Mouse (Mus musculus): ENCODE results near the gene Spcs2.
"Not testable (repeated sequence)": the region's sequence is repeated elsewhere in the genome, so short reads cannot be mapped to it uniquely, and the experiment has no call there.

Spcs2 gene

GRCm38 (mm10) chr7:99824649-99825483, 38.4 kb downstream of the Spcs2 start:
- peak; percentile 38 to 60 for DNase-seq (ENCODE audit: low spot score in 2 of 2)

- no peak for DNase-seq (ENCODE audit: low spot score in 2 of 2)
Measured at GRCm38 (mm10) chr7:99823045-99823663, 40.1 kb downstream of the Spcs2 start.

GRCm38 (mm10) chr7:99822426-99822825, 40.8 kb downstream of the Spcs2 start:
- no peak for DNase-seq (ENCODE audit: low spot score in 2 of 2)

DNA sequence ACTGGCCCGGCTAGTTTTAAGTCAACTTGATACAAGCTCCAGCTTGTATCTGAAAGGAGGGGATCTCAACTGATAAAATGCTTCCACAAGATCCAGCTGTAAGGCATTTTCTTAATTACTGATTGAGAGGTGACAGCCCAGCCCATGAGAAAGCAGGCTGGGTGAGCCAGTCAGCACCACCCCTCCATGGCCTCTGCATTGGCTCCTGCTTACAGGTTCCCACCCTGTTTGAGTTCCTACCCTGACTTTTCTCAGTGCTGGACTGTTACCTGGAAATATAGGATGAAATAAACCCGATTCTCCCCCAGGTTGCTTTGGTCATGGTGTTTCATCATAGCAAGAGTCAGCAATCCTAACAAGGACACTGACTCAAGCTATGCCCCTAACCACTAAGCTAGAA, 41.3 kb downstream of the Spcs2 start:
- no peak for DNase-seq (ENCODE audit: low spot score in 2 of 2)

DNA sequence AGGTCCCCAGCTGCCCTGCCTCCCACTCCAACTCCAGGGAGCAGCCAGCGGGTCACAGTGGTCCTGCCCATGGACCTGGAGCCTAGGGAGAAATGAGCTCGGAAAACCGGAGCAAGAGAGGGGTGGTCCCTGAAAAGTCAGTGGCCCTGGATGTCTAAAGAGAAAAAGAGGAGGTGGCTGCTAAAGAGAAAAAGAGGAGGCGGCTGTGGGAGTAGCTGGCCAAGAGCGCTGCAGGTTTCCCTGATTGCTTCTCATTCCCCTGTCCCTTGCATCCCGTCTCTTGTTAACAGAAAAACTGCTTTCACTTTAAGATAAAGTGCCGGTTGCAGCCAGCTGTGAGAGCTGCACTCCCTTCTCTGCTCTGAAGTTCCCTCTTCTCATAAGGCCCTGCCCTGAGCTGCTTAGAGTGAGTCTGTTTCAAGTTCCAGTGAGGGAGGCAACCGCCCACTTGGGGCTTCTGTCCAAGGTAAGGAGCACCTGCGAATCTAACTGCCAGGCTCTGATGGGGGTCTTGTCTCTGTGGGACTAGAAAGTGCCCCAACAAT, 45.0 kb downstream of the Spcs2 start:
- peak; percentile 71 to 79 for DNase-seq (ENCODE audit: low spot score in 2 of 2)

DNA sequence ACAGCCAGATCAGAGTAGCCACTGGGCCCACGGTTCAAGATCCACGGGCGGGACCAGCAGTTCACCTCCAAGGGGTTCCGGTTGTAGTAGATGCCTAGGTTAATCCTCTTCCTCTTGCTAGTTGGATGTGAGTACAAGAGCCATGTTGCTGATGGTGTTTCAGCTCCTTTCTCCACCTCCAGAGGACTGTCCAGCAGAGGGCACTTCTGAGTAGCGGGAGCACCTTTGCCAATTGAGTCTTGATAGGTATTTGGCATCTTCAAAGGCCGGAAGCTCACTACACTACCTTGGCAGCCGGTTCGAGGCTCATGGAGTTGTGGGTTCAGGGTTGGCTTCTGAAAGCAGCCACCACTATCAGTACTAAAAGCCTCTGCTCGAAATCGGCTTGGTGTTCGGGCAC, 49.9 kb downstream of the Spcs2 start:
- peak in 1 of 2 experiments; percentile 71 for DNase-seq (ENCODE audit: low spot score in 2 of 2)

DNA sequence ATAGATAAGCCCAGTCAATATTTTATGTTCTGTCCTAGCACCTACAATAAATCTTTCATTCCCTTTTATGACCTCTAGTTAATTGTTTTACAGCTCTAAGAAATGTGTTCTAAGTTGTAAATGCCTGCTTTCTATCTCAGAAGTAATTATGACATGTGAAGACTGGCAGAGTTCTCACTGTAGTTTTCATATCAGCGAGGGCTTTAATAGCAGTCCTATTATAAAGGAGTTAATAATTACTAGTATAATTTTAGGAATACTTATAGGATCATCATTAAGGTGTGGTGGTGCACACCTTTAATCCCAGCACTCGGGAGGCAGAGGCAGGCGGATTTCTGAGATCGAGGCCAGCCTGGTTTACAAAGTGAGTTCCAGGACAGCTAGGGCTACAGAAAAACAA, 51.6 kb downstream of the Spcs2 start:
- DNase-seq (ENCODE audit: low spot score in 2 of 2): no peak

DNA sequence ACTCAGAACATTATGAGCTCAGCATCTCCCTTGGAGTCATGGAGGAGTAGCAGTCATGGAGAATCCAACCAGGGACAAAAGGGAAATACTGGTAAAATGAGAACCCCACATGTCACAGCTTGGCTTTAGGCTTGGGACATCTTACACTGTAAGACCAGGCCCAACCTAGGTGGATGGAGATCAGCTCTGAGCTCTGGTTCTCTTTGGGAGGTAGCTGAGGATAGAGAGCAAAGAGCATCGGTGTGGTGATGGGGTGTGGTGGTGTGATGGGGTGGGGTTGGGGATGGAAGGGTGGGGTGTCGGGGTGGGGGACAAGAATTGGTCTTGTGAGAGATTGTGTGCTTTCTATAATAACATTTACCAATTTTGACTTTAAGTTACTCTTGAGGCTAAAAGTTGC, 52.4 kb downstream of the Spcs2 start:
- no peak for DNase-seq (ENCODE audit: low spot score in 2 of 2)

DNA sequence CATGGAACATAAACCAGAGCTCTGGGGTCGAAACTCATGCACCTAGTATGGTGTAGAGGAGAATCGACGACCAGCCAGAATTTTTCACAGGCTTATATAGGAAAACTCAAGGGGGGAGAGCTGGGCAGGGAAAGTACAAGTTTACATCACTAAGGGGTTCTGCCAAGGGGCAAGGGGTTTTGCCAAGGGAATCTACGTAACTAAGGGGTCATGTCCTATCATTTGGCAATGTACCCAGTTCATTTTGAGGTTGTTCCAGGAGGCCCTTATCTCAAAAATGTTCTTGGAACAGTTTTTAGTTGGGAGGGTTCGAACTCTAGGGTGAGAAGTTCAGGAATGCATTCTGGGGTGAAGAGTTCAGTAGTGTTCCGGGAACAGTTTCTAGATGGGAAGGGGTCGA, 56.2 kb downstream of the Spcs2 start:
- DNase-seq (ENCODE audit: low spot score in 2 of 2): not testable (repeated sequence)

GRCm38 (mm10) chr7:99805340-99805739, 57.9 kb downstream of the Spcs2 start:
- DNase-seq (ENCODE audit: low spot score in 2 of 2): no peak

- not testable (repeated sequence) for DNase-seq (ENCODE audit: low spot score in 2 of 2)
Measured at GRCm38 (mm10) chr7:99804033-99804432, 59.2 kb downstream of the Spcs2 start.

DNA sequence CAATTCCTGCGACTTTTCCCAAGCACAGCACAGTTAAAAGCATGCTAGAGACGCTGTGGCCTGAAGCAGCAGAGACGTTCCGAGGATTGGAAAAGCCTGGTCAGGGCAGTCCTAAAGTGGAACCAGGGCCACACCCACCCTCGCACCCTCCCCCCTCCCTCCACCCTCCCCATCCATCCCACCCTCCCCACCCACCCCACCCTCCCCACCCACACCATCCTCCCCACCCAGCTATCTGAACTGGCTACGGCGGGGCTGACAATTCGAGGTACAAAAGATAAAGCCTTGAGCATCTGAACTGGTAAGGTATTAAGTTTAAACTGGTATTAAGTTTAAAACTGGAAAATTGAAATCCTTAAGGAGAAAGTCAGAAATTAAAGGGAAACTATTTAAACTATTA, 59.7 kb downstream of the Spcs2 start:
- no peak for DNase-seq (ENCODE audit: low spot score in 2 of 2)

GRCm38 (mm10) chr7:99799118-99799517, 64.1 kb downstream of the Spcs2 start:
- DNase-seq (ENCODE audit: low spot score in 2 of 2): no peak

- peak; percentile 53 to 86 for DNase-seq (ENCODE audit: low spot score in 2 of 2)
Measured at GRCm38 (mm10) chr7:99797911-99798647, 65.2 kb downstream of the Spcs2 start.

GRCm38 (mm10) chr7:99797261-99797660, 66.0 kb downstream of the Spcs2 start:
- DNase-seq (ENCODE audit: low spot score in 2 of 2): no peak

- DNase-seq (ENCODE audit: low spot score in 2 of 2): no peak
Measured at GRCm38 (mm10) chr7:99796471-99796870, 66.8 kb downstream of the Spcs2 start.

DNA sequence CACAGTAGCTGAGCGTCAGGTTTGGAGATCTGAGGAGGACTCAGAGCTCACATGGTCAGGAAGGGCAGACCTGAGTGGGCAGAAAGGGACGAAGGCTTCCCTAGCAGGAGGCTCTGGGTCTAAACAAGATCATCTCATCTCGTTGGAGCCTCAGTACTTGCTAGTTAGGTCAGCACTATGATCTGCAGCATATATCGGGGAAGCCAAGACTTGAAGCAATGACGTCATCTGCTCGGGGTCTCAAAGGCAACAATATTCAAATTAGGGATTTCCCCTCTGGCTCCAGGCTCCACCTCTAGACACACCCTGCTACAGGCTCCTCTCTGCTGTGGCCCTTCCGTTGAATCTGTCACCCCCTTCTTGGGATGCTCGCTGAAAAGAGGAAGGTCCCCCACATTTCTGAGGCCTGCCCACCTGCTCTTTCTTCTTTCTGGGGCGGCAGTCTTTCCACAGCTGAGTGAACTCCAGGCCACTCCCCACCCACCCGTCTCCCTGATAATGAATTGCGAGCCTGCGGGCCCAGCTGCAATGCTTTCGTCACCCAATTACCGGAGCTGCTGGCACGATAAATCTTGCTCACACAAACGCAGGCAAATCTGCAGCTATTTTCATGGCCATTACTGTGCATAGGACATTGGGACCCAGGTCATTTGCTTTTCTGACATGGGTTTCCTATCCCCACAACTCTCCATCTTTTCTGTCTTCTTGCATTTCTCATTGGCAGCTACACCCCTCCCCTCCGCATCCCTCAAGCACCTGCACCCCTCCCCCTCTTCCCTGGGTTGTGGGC, 67.9 kb downstream of the Spcs2 start:
- DNase-seq (ENCODE audit: low spot score in 2 of 2): peak; percentile 54 to 56

GRCm38 (mm10) chr7:99794096-99794495, 69.2 kb downstream of the Spcs2 start:
- DNase-seq (ENCODE audit: low spot score in 2 of 2): no peak

- DNase-seq (ENCODE audit: low spot score in 2 of 2): no peak
Measured at GRCm38 (mm10) chr7:99790816-99791215, 72.4 kb downstream of the Spcs2 start.

GRCm38 (mm10) chr7:99788563-99788962, 74.7 kb downstream of the Spcs2 start:
- no peak for DNase-seq (ENCODE audit: low spot score in 2 of 2)

- DNase-seq (ENCODE audit: low spot score in 2 of 2): no peak
Measured at GRCm38 (mm10) chr7:99787935-99788334, 75.3 kb downstream of the Spcs2 start.
